Comparison of ENCODE assay signal across 8 mouse cellular contexts in the genomic region with DNA sequence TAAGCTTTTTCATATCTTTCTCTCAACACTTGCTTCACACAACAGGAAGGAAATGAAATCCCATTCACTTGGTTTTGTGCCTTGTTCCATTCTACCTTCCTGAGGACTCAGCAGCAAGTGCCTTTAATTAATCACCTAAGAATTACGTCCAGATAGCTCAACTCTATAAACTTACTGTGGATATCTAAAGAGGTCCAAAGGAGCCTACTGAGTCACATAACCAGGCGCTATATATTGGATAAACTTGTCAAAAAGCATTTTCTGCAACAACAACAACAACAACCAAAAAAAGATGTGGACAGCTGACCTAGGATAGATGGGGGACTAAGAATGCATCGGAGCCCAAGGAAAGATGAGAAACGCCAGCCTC. TPM values are rescaled to one million over a fixed set of nuclear protein-coding genes. Genes with fewer than 3 reads are reported as not detected.
A peak's percentile ranks its signal among the peaks of the same experiment; 100 is the strongest.
DNase-seq lines count a peak whose midpoint lies in the region; ATAC-seq and TF ChIP-seq lines count a peak whose summit lies in the region.

No protein-coding gene starts in this region.

- peaks cover 2% of the 10 kb centered on the region; the same call in 1 of the 2 replicates for H3K36me3 ChIP-seq in embryonic facial prominence, embryonic 10.5 days (replicated peaks)
- H3K36me3 ChIP-seq in myocyte (ENCODE audit: control insufficient read depth, insufficient read depth) = no peaks in the 10 kb centered on the region

- peak overlapping the region; percentile 28 for H3ac ChIP-seq in myocyte (ENCODE audit: control insufficient read depth, insufficient read length)

- peaks cover 58% of the 10 kb centered on the region for H3K79me2 ChIP-seq in myocyte (ENCODE audit: control insufficient read depth, insufficient read depth)

- peaks cover 21% of the 10 kb centered on the region for H3K4me1 ChIP-seq in embryonic facial prominence, embryonic 10.5 days

- TF ChIP-seq CTCF in layer of hippocampus, adult 2 months (conservative IDR thresholded peaks at IDR 0.05) = no peak

- WGBS in embryonic facial prominence, embryonic 10.5 days = 2% methylated on average over 4 of the region's 4 CpGs

- peak overlapping the region; percentile 96 for H3K27ac ChIP-seq in layer of hippocampus, adult 2 months
- peak overlapping the region; percentile 96 for H3K27ac ChIP-seq in embryonic facial prominence, embryonic 10.5 days (replicated peaks)

- TF ChIP-seq POLR2A in myocyte (IDR thresholded peaks at IDR 0.05; ENCODE audit: insufficient read length, low read depth) = no peak

- peak overlapping the region; percentile 93 for H3K4me2 ChIP-seq in myocyte (ENCODE audit: low read depth)

- ATAC-seq in activated CD4-positive, CD25-positive, alpha-beta regulatory T cell, adult 4 months = no peak

- no peak for DNase-seq in layer of hippocampus, adult 2 months (ENCODE audit: low spot score in 2 of 2)
- no peak for DNase-seq in layer of hippocampus, postnatal 36 days
- DNase-seq in embryonic facial prominence, embryonic 10.5 days (ENCODE audit: low spot score) = no peak
- peak; percentile 34 for DNase-seq in induced T-regulatory cell, adult 2 months (ENCODE audit: low read depth)
- no peak for DNase-seq in ovary, postnatal 10 days (ENCODE audit: low spot score)
- DNase-seq in adrenal gland, postnatal 14 days = no peak

- no peaks in the 10 kb centered on the region for H3K9me3 ChIP-seq in embryonic facial prominence, embryonic 10.5 days

- no peaks in the 10 kb centered on the region for H3K27me3 ChIP-seq in embryonic facial prominence, embryonic 10.5 days (replicated peaks; ENCODE audit: low read depth, poor library complexity, severe bottlenecking)
- H3K27me3 ChIP-seq in myocyte (ENCODE audit: control insufficient read depth, insufficient read depth, insufficient read length) = no peaks in the 10 kb centered on the region

- H3K4me3 ChIP-seq in layer of hippocampus, adult 2 months = peak overlapping the region; percentile 66
- H3K4me3 ChIP-seq in embryonic facial prominence, embryonic 10.5 days = peak overlapping the region; percentile 91
- H3K4me3 ChIP-seq in myocyte = peak overlapping the region; percentile 35

TF ChIP-seq in myocyte, 11 proteins besides CTCF, POLR2A, EP300 and RAD21:
- TF ChIP-seq CEBPB (IDR thresholded peaks at IDR 0.05; ENCODE audit: insufficient read depth, poor library complexity, severe bottlenecking) (no peak), SRF (IDR thresholded peaks at IDR 0.05; ENCODE audit: control insufficient read depth, insufficient read length, low read depth) (no peak), MYOD1 (IDR thresholded peaks at IDR 0.05; ENCODE audit: control insufficient read depth in 1 of 3, insufficient read length in 2 of 3, low read depth in 2 of 3) (no peak), USF1 (IDR thresholded peaks at IDR 0.05; ENCODE audit: low read depth) (no peak), E2F4 (IDR thresholded peaks at IDR 0.05; ENCODE audit: insufficient read depth) (no peak), TCF3 (IDR thresholded peaks at IDR 0.05; ENCODE audit: insufficient read length, low read depth) (no peak), POLR2AphosphoS2 (IDR thresholded peaks at IDR 0.05; ENCODE audit: insufficient read length, low read depth) (no peak), TCF12 (IDR thresholded peaks at IDR 0.05; ENCODE audit: insufficient read depth, poor library complexity, severe bottlenecking) (no peak), MYOG (IDR thresholded peaks at IDR 0.05; ENCODE audit: control insufficient read depth in 1 of 3, insufficient read depth in 1 of 3, insufficient read length in 2 of 3, low read depth in 2 of 3) (no peak), REST (IDR thresholded peaks at IDR 0.05; ENCODE audit: insufficient read depth, insufficient read length) (no peak), MAX (IDR thresholded peaks at IDR 0.05; ENCODE audit: low read depth) (no peak)

RNA-seq across cellular contexts. Expression of a gene that starts 1.1 kb away (rescaled TPM):
- total RNA-seq in layer of hippocampus, adult 2 months (2021) = 10 to 100 TPM; 91.1 to 93.7 TPM
- total RNA-seq in layer of hippocampus, postnatal 36 days (2021) = 10 to 100 TPM; 73.6 to 99.1 TPM
- polyA plus RNA-seq in embryonic facial prominence, embryonic 10.5 days (2016; fragmentation: Nextera tagmentation; extraction: Ambion mirVana) = 8.0 and 9.0 TPM in 2 replicates
- polyA plus RNA-seq in myocyte (2012; fragmentation: generic; extraction: Trizol) = 4.1 TPM
- under 1 TPM in 1 of 2 experiments, not detected in 1; 0.19 TPM for polyA plus RNA-seq in activated CD4-positive, CD25-positive, alpha-beta regulatory T cell, adult 4 months (2017; shearing (Covaris generic))
- 17.2 and 20.2 TPM in 2 replicates for total RNA-seq in adrenal gland, postnatal 14 days (2021)

RNA-seq across cellular contexts. Expression of a gene that starts 47.1 kb away (rescaled TPM):
- total RNA-seq in layer of hippocampus, adult 2 months (2021) = 1 to 10 TPM; 4.3 to 5.1 TPM
- 1 to 10 TPM; 3.8 to 4.1 TPM for total RNA-seq in layer of hippocampus, postnatal 36 days (2021)
- polyA plus RNA-seq in embryonic facial prominence, embryonic 10.5 days (2016; fragmentation: Nextera tagmentation; extraction: Ambion mirVana) = 5.4 and 8.1 TPM in 2 replicates
- 0.12 TPM for polyA plus RNA-seq in myocyte (2012; fragmentation: generic; extraction: Trizol)
- polyA plus RNA-seq in activated CD4-positive, CD25-positive, alpha-beta regulatory T cell, adult 4 months (2017; shearing (Covaris generic)) = 1 to 10 TPM; 3.9 to 5.5 TPM
- 30.0 and 36.9 TPM in 2 replicates for total RNA-seq in adrenal gland, postnatal 14 days (2021)

Comparison
In these comparisons a context has a peak if more than half of its experiments do, and no peak if none do; other contexts are left out.
1. H3K4me3 ChIP-seq: peak in every context shown above with its lines; median percentile 91 in embryonic facial prominence, embryonic 10.5 days; 66 in layer of hippocampus, adult 2 months; 35 in myocyte.